Mouse (Mus musculus): ENCODE data around the gene Wfdc17. TPM values are rescaled to one million over a fixed set of nuclear protein-coding genes. Genes with fewer than 3 reads are reported as not detected.

The Wfdc17 gene
- not detected in 2 replicates for total RNA-seq (2014; fragmentation: Nextera tagmentation)
- not detected in 2 replicates for total RNA-seq (2017)

GRCm38 (mm10) chr11:83703705-83704104, at the start of gene Wfdc17:
Gene Wfdc17, plus strand, starts transcription at chr11:83703991.
- ATAC-seq (replicated peaks; ENCODE audit: low FRiP score, low TSS enrichment, poor library complexity, severe bottlenecking), result no peak

- no peak for ATAC-seq (replicated peaks; ENCODE audit: low FRiP score, low TSS enrichment, poor library complexity, severe bottlenecking)
Measured at GRCm38 (mm10) chr11:83654606-83655005, 49.2 kb upstream of the Wfdc17 start.

GRCm38 (mm10) chr11:83657508-83657907, 46.3 kb upstream of the Wfdc17 start:
- ATAC-seq (replicated peaks; ENCODE audit: low FRiP score, low TSS enrichment, poor library complexity, severe bottlenecking), result no peak

- no peak for ATAC-seq (replicated peaks; ENCODE audit: low FRiP score, low TSS enrichment, poor library complexity, severe bottlenecking)
Measured at GRCm38 (mm10) chr11:83658797-83659196, 45.0 kb upstream of the Wfdc17 start.

- no peak for ATAC-seq (replicated peaks; ENCODE audit: low FRiP score, low TSS enrichment, poor library complexity, severe bottlenecking)
Measured at GRCm38 (mm10) chr11:83662204-83662603, 41.6 kb upstream of the Wfdc17 start, which contains the start of gene Ccl4. Gene Ccl4, plus strand, starts transcription at chr11:83662584.

GRCm38 (mm10) chr11:83663532-83663931, 40.3 kb upstream of the Wfdc17 start:
- ATAC-seq (replicated peaks; ENCODE audit: low FRiP score, low TSS enrichment, poor library complexity, severe bottlenecking), result no peak

- no peak for ATAC-seq (replicated peaks; ENCODE audit: low FRiP score, low TSS enrichment, poor library complexity, severe bottlenecking)
Measured at GRCm38 (mm10) chr11:83671743-83672142, 32.0 kb upstream of the Wfdc17 start.

- no peak for ATAC-seq (replicated peaks; ENCODE audit: low FRiP score, low TSS enrichment, poor library complexity, severe bottlenecking)
Measured at GRCm38 (mm10) chr11:83675665-83676064, 28.1 kb upstream of the Wfdc17 start.

- no peak for ATAC-seq (replicated peaks; ENCODE audit: low FRiP score, low TSS enrichment, poor library complexity, severe bottlenecking)
Measured at GRCm38 (mm10) chr11:83689918-83690317, 13.9 kb upstream of the Wfdc17 start.

GRCm38 (mm10) chr11:83692008-83692407, 11.8 kb upstream of the Wfdc17 start:
- ATAC-seq (replicated peaks; ENCODE audit: low FRiP score, low TSS enrichment, poor library complexity, severe bottlenecking), result no peak

- no peak for ATAC-seq (replicated peaks; ENCODE audit: low FRiP score, low TSS enrichment, poor library complexity, severe bottlenecking)
Measured at GRCm38 (mm10) chr11:83708715-83709114, 4.9 kb downstream of the Wfdc17 start, which contains the start of gene Wfdc18. Gene Wfdc18, plus strand, starts transcription at chr11:83709015.

GRCm38 (mm10) chr11:83709683-83710082, 5.9 kb downstream of the Wfdc17 start:
- ATAC-seq (replicated peaks; ENCODE audit: low FRiP score, low TSS enrichment, poor library complexity, severe bottlenecking), result no peak

- no peak for ATAC-seq (replicated peaks; ENCODE audit: low FRiP score, low TSS enrichment, poor library complexity, severe bottlenecking)
Measured at GRCm38 (mm10) chr11:83712671-83713070, 8.9 kb downstream of the Wfdc17 start.

GRCm38 (mm10) chr11:83713925-83714324, 10.1 kb downstream of the Wfdc17 start:
- no peak for ATAC-seq (replicated peaks; ENCODE audit: low FRiP score, low TSS enrichment, poor library complexity, severe bottlenecking)

- no peak for ATAC-seq (replicated peaks; ENCODE audit: low FRiP score, low TSS enrichment, poor library complexity, severe bottlenecking)
Measured at GRCm38 (mm10) chr11:83717042-83717665, 13.4 kb downstream of the Wfdc17 start.

GRCm38 (mm10) chr11:83720766-83721165, 17.0 kb downstream of the Wfdc17 start:
- no peak for ATAC-seq (replicated peaks; ENCODE audit: low FRiP score, low TSS enrichment, poor library complexity, severe bottlenecking)

GRCm38 (mm10) chr11:83728757-83729432, 25.1 kb downstream of the Wfdc17 start:
- no peak for ATAC-seq (replicated peaks; ENCODE audit: low FRiP score, low TSS enrichment, poor library complexity, severe bottlenecking)

- ATAC-seq (replicated peaks; ENCODE audit: low FRiP score, low TSS enrichment, poor library complexity, severe bottlenecking), result no peak
Measured at GRCm38 (mm10) chr11:83731116-83731515, 27.3 kb downstream of the Wfdc17 start.

- no peak for ATAC-seq (replicated peaks; ENCODE audit: low FRiP score, low TSS enrichment, poor library complexity, severe bottlenecking)
Measured at GRCm38 (mm10) chr11:83733071-83733640, 29.4 kb downstream of the Wfdc17 start.

- no peak for ATAC-seq (replicated peaks; ENCODE audit: low FRiP score, low TSS enrichment, poor library complexity, severe bottlenecking)
Measured at GRCm38 (mm10) chr11:83734215-83734614, 30.4 kb downstream of the Wfdc17 start.

- ATAC-seq (replicated peaks; ENCODE audit: low FRiP score, low TSS enrichment, poor library complexity, severe bottlenecking), result no peak
Measured at GRCm38 (mm10) chr11:83735881-83736280, 32.1 kb downstream of the Wfdc17 start.
